Mouse (Mus musculus): ENCODE measurements around the gene Dgkg. TPM values are rescaled to one million over a fixed set of nuclear protein-coding genes. Genes with fewer than 3 reads are reported as not detected.

Dgkg gene
- total RNA-seq, 2 experiments from 2014 or later, result 0.82 to 0.94 TPM

- intact Hi-C loops (cut with DNase I; ENCODE audit: low total_unique reads), result no loop called here
- DNase-seq, result no peak
These were observed 102.0 kb downstream of the Dgkg start for GRCm38 (mm10) chr16:22554996-22555395.

- DNase-seq, result no peak
- intact Hi-C loops (cut with DNase I; ENCODE audit: low total_unique reads), result no loop called here
These were observed 104.7 kb downstream of the Dgkg start for GRCm38 (mm10) chr16:22552351-22552750.

- intact Hi-C loops (cut with DNase I; ENCODE audit: low total_unique reads), result no loop called here
- no peak for DNase-seq
These were observed 105.6 kb downstream of the Dgkg start for GRCm38 (mm10) chr16:22551231-22552000.

- intact Hi-C loops (cut with DNase I; ENCODE audit: low total_unique reads), result loop anchor here (5.0 kb wide), 2 partner anchors 107 to 237 kb away; no protein-coding TSS in a partner anchor
- no peak for DNase-seq
These were observed 107.7 kb downstream of the Dgkg start for GRCm38 (mm10) chr16:22549346-22549745.

GRCm38 (mm10) chr16:22548167-22549080 lies 108.6 kb downstream of the Dgkg start:
- DNase-seq, result peak; percentile 80
- intact Hi-C loops (cut with DNase I; ENCODE audit: low total_unique reads), result loop anchor here (5.0 kb wide), 2 partner anchors 106 to 236 kb away; no protein-coding TSS in a partner anchor

- DNase-seq, result no peak
- intact Hi-C loops (cut with DNase I; ENCODE audit: low total_unique reads), result loop anchor here (5.0 kb wide), 2 partner anchors 105 to 235 kb away; no protein-coding TSS in a partner anchor
These were observed 109.3 kb downstream of the Dgkg start for GRCm38 (mm10) chr16:22547741-22548140.

- DNase-seq, result no peak
- intact Hi-C loops (cut with DNase I; ENCODE audit: low total_unique reads), result loop anchor here (5.0 kb wide), 2 partner anchors 103 to 233 kb away; no protein-coding TSS in a partner anchor
These were observed 111.2 kb downstream of the Dgkg start for GRCm38 (mm10) chr16:22545799-22546198.

- intact Hi-C loops (cut with DNase I; ENCODE audit: low total_unique reads), result loop anchor here (5.0 kb wide), 2 partner anchors 103 to 233 kb away; no protein-coding TSS in a partner anchor
- no peak for DNase-seq
These were observed 111.9 kb downstream of the Dgkg start for GRCm38 (mm10) chr16:22545016-22545561.

- intact Hi-C loops (cut with DNase I; ENCODE audit: low total_unique reads), result no loop called here
- peak; percentile 38 for DNase-seq
These were observed 114.3 kb downstream of the Dgkg start for GRCm38 (mm10) chr16:22542691-22543141.

GRCm38 (mm10) chr16:22539275-22539674 lies 117.7 kb downstream of the Dgkg start:
- no peak for DNase-seq
- intact Hi-C loops (cut with DNase I; ENCODE audit: low total_unique reads), result no loop called here

GRCm38 (mm10) chr16:22536581-22537160 lies 120.3 kb downstream of the Dgkg start:
- DNase-seq, result no peak

GRCm38 (mm10) chr16:22533087-22533486 lies 123.9 kb downstream of the Dgkg start:
- intact Hi-C loops (cut with DNase I; ENCODE audit: low total_unique reads), result no loop called here

More at GRCm38 (mm10) chr16:22536581-22537160, 120.3 kb downstream of the Dgkg start:
- intact Hi-C loops (cut with DNase I; ENCODE audit: low total_unique reads), result no loop called here

GRCm38 (mm10) chr16:22531834-22532233 lies 125.2 kb downstream of the Dgkg start:
- intact Hi-C loops (cut with DNase I; ENCODE audit: low total_unique reads), result no loop called here
- DNase-seq, result peak; percentile 56

More at GRCm38 (mm10) chr16:22533087-22533486, 123.9 kb downstream of the Dgkg start:
- DNase-seq, result no peak

GRCm38 (mm10) chr16:22531041-22531440 lies 126.0 kb downstream of the Dgkg start:
- intact Hi-C loops (cut with DNase I; ENCODE audit: low total_unique reads), result no loop called here
- DNase-seq, result no peak

GRCm38 (mm10) chr16:22527499-22527939 lies 129.5 kb downstream of the Dgkg start:
- intact Hi-C loops (cut with DNase I; ENCODE audit: low total_unique reads), result no loop called here

GRCm38 (mm10) chr16:22526386-22526785 lies 130.6 kb downstream of the Dgkg start:
- intact Hi-C loops (cut with DNase I; ENCODE audit: low total_unique reads), result no loop called here
- no peak for DNase-seq

More at GRCm38 (mm10) chr16:22527499-22527939, 129.5 kb downstream of the Dgkg start:
- DNase-seq, result no peak

- intact Hi-C loops (cut with DNase I; ENCODE audit: low total_unique reads), result no loop called here
- peak; percentile 86 for DNase-seq
These were observed 139.3 kb downstream of the Dgkg start for GRCm38 (mm10) chr16:22517431-22518384.

- intact Hi-C loops (cut with DNase I; ENCODE audit: low total_unique reads), result no loop called here
- no peak for DNase-seq
These were observed 141.5 kb downstream of the Dgkg start for GRCm38 (mm10) chr16:22515476-22515875.
